Mouse (Mus musculus): ENCODE measurements at regions not wholly inside any gene's neighbourhood (a gene's known extent, or its start where the extent isn't known, plus 50 kb on each side); places are given as distances from the start of the nearest gene placed in this dataset.

GRCm38 (mm10) chr12:9688776-9689175 is 118.9 kb downstream of the Osr1 start:
- TF ChIP-seq USF1 (IDR thresholded peaks at IDR 0.05; ENCODE audit: low read depth) (no peak), MYOG (IDR thresholded peaks at IDR 0.05; ENCODE audit: control insufficient read depth in 1 of 3, insufficient read depth in 1 of 3, insufficient read length in 2 of 3, low read depth in 2 of 3) (no peak), SRF (IDR thresholded peaks at IDR 0.05; ENCODE audit: control insufficient read depth, insufficient read length, low read depth) (no peak), REST (IDR thresholded peaks at IDR 0.05; ENCODE audit: insufficient read depth, insufficient read length) (no peak)
- Histone ChIP-seq H3K79me2 (ENCODE audit: control insufficient read depth, insufficient read depth) (no peaks in the 10 kb centered on the region), H3ac (ENCODE audit: control insufficient read depth, insufficient read length) (no peak overlapping the region), H3K27me3 (ENCODE audit: control insufficient read depth, insufficient read depth, insufficient read length) (no peaks in the 10 kb centered on the region), H3K36me3 (ENCODE audit: control insufficient read depth, insufficient read depth) (no peaks in the 10 kb centered on the region), H3K4me3 (no peak overlapping the region), H3K4me2 (ENCODE audit: low read depth) (peak overlapping the region; percentile 12)

- no peak overlapping the region for H3K4me3 ChIP-seq
- H3K36me3 ChIP-seq (ENCODE audit: control insufficient read depth, insufficient read depth): no peaks in the 10 kb centered on the region
- no peak overlapping the region for H3ac ChIP-seq (ENCODE audit: control insufficient read depth, insufficient read length)
- peak overlapping the region; percentile 12 for H3K4me2 ChIP-seq (ENCODE audit: low read depth)
- TF ChIP-seq POLR2A (IDR thresholded peaks at IDR 0.05; ENCODE audit: insufficient read length, low read depth) (no peak), TCF3 (IDR thresholded peaks at IDR 0.05; ENCODE audit: insufficient read length, low read depth) (no peak), TCF12 (IDR thresholded peaks at IDR 0.05; ENCODE audit: insufficient read depth, poor library complexity, severe bottlenecking) (no peak), MYOG (IDR thresholded peaks at IDR 0.05; ENCODE audit: control insufficient read depth in 1 of 3, insufficient read depth in 1 of 3, insufficient read length in 2 of 3, low read depth in 2 of 3) (no peak), SRF (IDR thresholded peaks at IDR 0.05; ENCODE audit: control insufficient read depth, insufficient read length, low read depth) (no peak), USF1 (IDR thresholded peaks at IDR 0.05; ENCODE audit: low read depth) (no peak), E2F4 (IDR thresholded peaks at IDR 0.05; ENCODE audit: insufficient read depth) (no peak), POLR2AphosphoS2 (IDR thresholded peaks at IDR 0.05; ENCODE audit: insufficient read length, low read depth) (no peak), MAX (IDR thresholded peaks at IDR 0.05; ENCODE audit: low read depth) (no peak), CEBPB (IDR thresholded peaks at IDR 0.05; ENCODE audit: insufficient read depth, poor library complexity, severe bottlenecking) (no peak), REST (IDR thresholded peaks at IDR 0.05; ENCODE audit: insufficient read depth, insufficient read length) (no peak), MYOD1 (IDR thresholded peaks at IDR 0.05; ENCODE audit: control insufficient read depth in 1 of 3, insufficient read length in 2 of 3, low read depth in 2 of 3) (no peak)
- no peaks in the 10 kb centered on the region for H3K79me2 ChIP-seq (ENCODE audit: control insufficient read depth, insufficient read depth)
- no peaks in the 10 kb centered on the region for H3K27me3 ChIP-seq (ENCODE audit: control insufficient read depth, insufficient read depth, insufficient read length)
Measured at GRCm38 (mm10) chr12:9689541-9689940, 119.6 kb downstream of the Osr1 start.

- H3ac ChIP-seq (ENCODE audit: control insufficient read depth, insufficient read length): no peak overlapping the region
- no peak overlapping the region for H3K4me2 ChIP-seq (ENCODE audit: low read depth)
- H3K27me3 ChIP-seq (ENCODE audit: control insufficient read depth, insufficient read depth, insufficient read length): no peaks in the 10 kb centered on the region
- H3K4me3 ChIP-seq: no peak overlapping the region
- no peaks in the 10 kb centered on the region for H3K36me3 ChIP-seq (ENCODE audit: control insufficient read depth, insufficient read depth)
- no peak for TF ChIP-seq SRF (IDR thresholded peaks at IDR 0.05; ENCODE audit: control insufficient read depth, insufficient read length, low read depth)
- TF ChIP-seq TCF12 (IDR thresholded peaks at IDR 0.05; ENCODE audit: insufficient read depth, poor library complexity, severe bottlenecking): no peak
- TF ChIP-seq USF1 (IDR thresholded peaks at IDR 0.05; ENCODE audit: low read depth): no peak
- no peak for TF ChIP-seq TCF3 (IDR thresholded peaks at IDR 0.05; ENCODE audit: insufficient read length, low read depth)
- TF ChIP-seq MAX (IDR thresholded peaks at IDR 0.05; ENCODE audit: low read depth): no peak
- TF ChIP-seq MYOG (IDR thresholded peaks at IDR 0.05; ENCODE audit: control insufficient read depth in 1 of 3, insufficient read depth in 1 of 3, insufficient read length in 2 of 3, low read depth in 2 of 3): no peak
- no peak for TF ChIP-seq REST (IDR thresholded peaks at IDR 0.05; ENCODE audit: insufficient read depth, insufficient read length)
- no peak for TF ChIP-seq CEBPB (IDR thresholded peaks at IDR 0.05; ENCODE audit: insufficient read depth, poor library complexity, severe bottlenecking)
- TF ChIP-seq POLR2A (IDR thresholded peaks at IDR 0.05; ENCODE audit: insufficient read length, low read depth): no peak
- TF ChIP-seq MYOD1 (IDR thresholded peaks at IDR 0.05; ENCODE audit: control insufficient read depth in 1 of 3, insufficient read length in 2 of 3, low read depth in 2 of 3): no peak
- no peak for TF ChIP-seq POLR2AphosphoS2 (IDR thresholded peaks at IDR 0.05; ENCODE audit: insufficient read length, low read depth)
- TF ChIP-seq E2F4 (IDR thresholded peaks at IDR 0.05; ENCODE audit: insufficient read depth): no peak
- no peaks in the 10 kb centered on the region for H3K79me2 ChIP-seq (ENCODE audit: control insufficient read depth, insufficient read depth)
Measured at GRCm38 (mm10) chr12:9732921-9733320, 163.0 kb downstream of the Osr1 start.

GRCm38 (mm10) chr12:9744709-9745395 is 174.9 kb downstream of the Osr1 start:
- no peak overlapping the region for H3K4me2 ChIP-seq (ENCODE audit: low read depth)
- no peaks in the 10 kb centered on the region for H3K79me2 ChIP-seq (ENCODE audit: control insufficient read depth, insufficient read depth)
- H3K36me3 ChIP-seq (ENCODE audit: control insufficient read depth, insufficient read depth): no peaks in the 10 kb centered on the region
- H3K27me3 ChIP-seq (ENCODE audit: control insufficient read depth, insufficient read depth, insufficient read length): no peaks in the 10 kb centered on the region
- no peak overlapping the region for H3K4me3 ChIP-seq
- TF ChIP-seq USF1 (IDR thresholded peaks at IDR 0.05; ENCODE audit: low read depth) (no peak), POLR2AphosphoS2 (IDR thresholded peaks at IDR 0.05; ENCODE audit: insufficient read length, low read depth) (no peak), MYOD1 (IDR thresholded peaks at IDR 0.05; ENCODE audit: control insufficient read depth in 1 of 3, insufficient read length in 2 of 3, low read depth in 2 of 3) (no peak), CEBPB (IDR thresholded peaks at IDR 0.05; ENCODE audit: insufficient read depth, poor library complexity, severe bottlenecking) (no peak), SRF (IDR thresholded peaks at IDR 0.05; ENCODE audit: control insufficient read depth, insufficient read length, low read depth) (no peak), REST (IDR thresholded peaks at IDR 0.05; ENCODE audit: insufficient read depth, insufficient read length) (no peak), MAX (IDR thresholded peaks at IDR 0.05; ENCODE audit: low read depth) (no peak), POLR2A (IDR thresholded peaks at IDR 0.05; ENCODE audit: insufficient read length, low read depth) (no peak), TCF3 (IDR thresholded peaks at IDR 0.05; ENCODE audit: insufficient read length, low read depth) (no peak), E2F4 (IDR thresholded peaks at IDR 0.05; ENCODE audit: insufficient read depth) (no peak), MYOG (IDR thresholded peaks at IDR 0.05; ENCODE audit: control insufficient read depth in 1 of 3, insufficient read depth in 1 of 3, insufficient read length in 2 of 3, low read depth in 2 of 3) (no peak), TCF12 (IDR thresholded peaks at IDR 0.05; ENCODE audit: insufficient read depth, poor library complexity, severe bottlenecking) (no peak)
- no peak overlapping the region for H3ac ChIP-seq (ENCODE audit: control insufficient read depth, insufficient read length)

All from myocyte (in vitro differentiated cells).